Mouse (Mus musculus): Measurements from ENCODE around the gene Plekhn1.

Plekhn1 gene

DNA sequence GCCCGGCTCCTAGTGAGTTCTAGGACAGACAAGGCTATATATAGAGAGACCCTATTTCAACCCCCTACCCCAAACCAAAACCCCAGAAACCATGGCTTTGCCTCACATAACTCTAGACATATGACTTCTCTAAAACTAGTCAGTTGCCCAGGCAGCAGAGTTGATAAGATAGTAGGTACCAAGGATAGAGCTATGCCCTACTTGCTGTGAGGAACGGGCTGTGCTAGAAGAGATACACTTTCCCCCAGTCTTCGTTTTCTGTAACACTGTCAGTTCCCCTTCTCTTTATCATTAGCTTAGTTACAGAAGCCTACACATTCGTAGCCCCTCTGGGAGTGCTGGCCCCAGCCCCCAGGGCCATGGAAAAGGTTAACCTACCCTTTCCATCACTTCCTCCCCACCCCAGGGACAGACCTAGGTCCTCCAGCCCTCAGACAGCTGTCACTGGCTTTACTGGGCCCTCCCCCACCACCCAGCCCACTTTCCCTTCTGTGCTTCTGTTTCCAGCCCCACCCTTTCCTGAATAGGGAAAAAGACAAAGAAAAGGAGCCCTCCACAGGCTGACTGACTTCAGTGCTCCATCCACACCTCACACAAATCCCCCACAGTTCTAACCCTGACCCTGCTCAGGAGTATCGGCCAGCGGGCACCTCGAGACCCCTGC lies 50.2 kb downstream of the Plekhn1 start:
- DNase-seq (ENCODE audit: low read depth) = no peak

DNA sequence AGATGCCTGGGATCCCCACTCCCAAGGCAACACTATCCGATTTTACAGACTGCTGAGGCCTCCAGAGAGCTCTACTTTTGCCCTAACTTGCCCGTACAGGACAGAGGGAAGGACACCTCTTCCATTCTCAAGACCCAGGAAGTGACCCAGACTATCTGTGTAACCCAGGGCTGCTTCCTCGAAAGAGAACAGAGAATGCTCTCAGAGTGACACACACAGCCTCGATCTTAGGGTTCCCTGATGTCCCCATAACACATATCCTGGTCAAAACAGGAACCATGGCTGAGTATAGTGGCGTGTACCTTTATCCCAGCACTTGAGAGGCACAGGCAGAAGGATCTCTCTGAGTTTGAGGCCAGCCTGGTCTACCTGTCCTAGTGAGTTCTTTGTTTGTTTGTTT lies 50.9 kb downstream of the Plekhn1 start:
- no peak for DNase-seq (ENCODE audit: low read depth)

DNA sequence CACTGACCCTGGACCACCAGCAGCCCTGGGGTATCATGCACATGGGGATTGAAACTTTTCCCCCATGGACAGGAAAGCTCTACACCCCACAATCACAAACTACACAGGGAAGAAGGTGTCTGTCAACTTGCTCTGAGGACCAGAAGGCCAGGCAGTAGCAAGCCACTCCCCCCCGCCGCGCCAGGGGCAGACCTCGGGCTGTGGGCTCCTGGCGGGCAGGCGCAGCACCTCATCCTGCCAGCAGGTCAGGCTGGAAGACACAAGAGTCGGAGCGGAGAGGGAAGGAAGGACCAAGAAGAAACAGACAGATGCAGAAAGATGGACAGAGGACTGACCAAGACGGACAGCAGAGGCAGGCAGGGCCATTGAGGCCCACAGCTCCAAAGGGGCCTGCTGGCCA lies 57.0 kb downstream of the Plekhn1 start:
- no peak for DNase-seq (ENCODE audit: low read depth)

DNA sequence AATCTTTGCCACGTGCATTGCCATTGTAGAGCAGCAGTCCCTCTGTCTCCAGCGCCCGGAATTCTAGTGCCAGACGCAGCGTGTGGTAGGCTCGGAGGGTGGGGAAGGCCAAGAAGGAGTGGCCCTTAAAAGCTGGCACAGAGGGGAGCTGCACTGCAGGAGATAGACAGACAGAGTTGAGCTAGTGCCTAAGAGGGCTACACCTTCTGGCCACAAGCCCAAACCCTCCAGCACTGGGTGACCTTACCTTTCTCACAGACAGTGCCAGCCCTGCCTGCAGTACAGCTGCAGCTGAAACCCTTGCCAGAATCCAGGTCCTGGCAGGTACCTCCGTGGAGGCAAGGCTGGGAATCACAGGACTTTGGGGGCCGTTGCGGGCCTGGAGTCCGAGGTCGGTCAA lies 62.8 kb downstream of the Plekhn1 start:
- no peak for DNase-seq (ENCODE audit: low read depth)
